Mouse (Mus musculus): ENCODE results near the gene Rhpn2.
A peak's percentile ranks its signal among the peaks of the same experiment; 100 is the strongest.

DNA sequence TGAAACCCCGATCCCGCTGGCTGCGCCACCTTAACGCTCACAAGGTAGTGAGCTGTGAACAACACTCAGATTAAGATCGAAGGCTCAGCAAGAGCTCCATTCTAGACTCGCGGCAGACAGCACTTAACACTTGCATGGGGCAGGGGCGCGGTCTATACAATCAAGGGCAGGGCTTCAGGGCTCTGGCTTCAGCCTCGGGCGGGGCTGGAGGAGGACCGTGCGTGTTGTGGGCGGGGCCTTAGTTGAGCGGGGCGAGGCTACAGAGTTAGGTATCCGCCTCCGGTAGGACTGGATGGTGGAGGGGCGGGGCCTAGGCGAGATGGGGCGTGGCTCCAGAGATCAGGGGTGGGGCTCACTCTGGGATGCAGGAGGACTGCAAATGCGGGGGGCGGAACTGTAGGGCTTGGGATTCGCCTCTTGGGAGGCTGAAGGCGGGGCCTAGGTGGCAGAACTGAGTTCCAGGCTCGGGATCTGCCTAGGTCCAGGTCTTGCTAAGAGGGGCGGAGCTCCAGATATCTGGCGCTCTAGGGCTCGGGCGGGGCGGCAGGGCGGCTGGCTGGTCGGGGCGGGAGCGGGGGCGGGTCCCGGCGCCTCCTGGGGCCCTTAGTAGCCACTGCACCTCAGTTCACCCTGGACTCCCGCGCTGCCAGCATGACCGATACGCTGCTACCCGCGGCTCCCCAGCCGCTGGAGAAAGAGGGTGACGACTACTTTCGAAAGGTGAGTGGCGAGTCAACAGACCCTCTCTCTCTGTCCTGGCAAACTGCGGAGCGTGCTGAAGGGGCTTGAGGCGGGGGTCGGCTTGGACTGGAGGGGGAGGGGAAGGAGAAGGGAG, at the start of gene Rhpn2:
- TF ChIP-seq CTCF (IDR thresholded peaks at IDR 0.05; ENCODE audit: low read depth, low read length) (no peak), POLR2A (IDR thresholded peaks at IDR 0.05; ENCODE audit: extremely low read depth, insufficient read depth, low read length) (peak; percentile 96)
